Comparison of ENCODE assay signal across 36 mouse cellular contexts in the genomic region with DNA sequence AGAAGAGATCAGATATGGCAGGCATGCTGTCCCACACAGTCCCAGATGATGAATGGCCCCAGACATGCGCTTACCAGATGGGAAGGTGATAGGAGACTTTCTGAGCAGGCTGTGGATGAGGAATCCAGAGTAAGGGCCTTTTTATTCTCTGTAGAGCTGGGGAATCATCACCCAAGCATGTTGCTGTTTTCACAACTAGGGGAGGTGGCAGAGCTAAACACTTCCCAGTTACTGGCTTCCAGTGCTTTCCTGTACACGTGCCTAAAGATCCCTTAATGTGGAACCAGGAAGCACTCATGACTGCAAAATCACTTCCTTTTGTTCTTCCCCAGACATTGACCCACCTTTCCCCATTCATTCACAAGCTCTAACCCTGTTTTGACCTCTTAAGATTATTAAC. TPM values are rescaled to one million over a fixed set of nuclear protein-coding genes. Genes with fewer than 3 reads are reported as not detected.
"Had no signal": no experiment of that assay in that cellular context is flagged by ENCODE, and none has a peak within 500 bp of the region (broad histone marks: within the 10 kb centered on the region; RNA-seq: fewer than 3 reads in every experiment).

Gene Lce3a, minus strand, starts transcription at position 101 of the 400 bp plus-strand sequence.

- ATAC-seq: liver, embryonic 12.5 days; liver, postnatal 0 days; midbrain, embryonic 13.5 days; midbrain, embryonic 15.5 days; midbrain, embryonic 16.5 days had no signal

- H3K36me3 ChIP-seq: limb, embryonic 10.5 days; limb, embryonic 12.5 days; limb, embryonic 13.5 days; limb, embryonic 15.5 days; liver, embryonic 12.5 days; liver, embryonic 13.5 days; liver, embryonic 15.5 days; lung, embryonic 15.5 days; midbrain, embryonic 10.5 days; midbrain, embryonic 12.5 days; midbrain, embryonic 13.5 days; midbrain, embryonic 15.5 days had no signal

- H3K4me1 ChIP-seq: limb, embryonic 10.5 days; limb, embryonic 12.5 days; limb, embryonic 13.5 days; limb, embryonic 15.5 days; liver, embryonic 12.5 days; liver, embryonic 13.5 days; liver, embryonic 15.5 days; lung, embryonic 15.5 days; megakaryocyte, embryonic 14.5 days; midbrain, embryonic 10.5 days; midbrain, embryonic 12.5 days; midbrain, embryonic 13.5 days; midbrain, embryonic 15.5 days had no signal

- H3K27me3 ChIP-seq: limb, embryonic 12.5 days; limb, embryonic 13.5 days; limb, embryonic 15.5 days; liver, embryonic 12.5 days; liver, embryonic 13.5 days; liver, embryonic 15.5 days; lung, embryonic 15.5 days; megakaryocyte, embryonic 14.5 days; midbrain, embryonic 12.5 days; midbrain, embryonic 13.5 days; midbrain, embryonic 15.5 days had no signal

- DNase-seq: left cerebral cortex, postnatal 4 days; liver; liver, embryonic 13.5 days; liver, postnatal 0 days; lung, adult 18-20 months; lung, embryonic 14.5 days; lung, postnatal 10 days; lung, postnatal 14 days; lung, postnatal 36 days; lung, postnatal 4 days; midbrain, embryonic 14.5 days had no signal

- H3K4me2 ChIP-seq: limb, embryonic 12.5 days; limb, embryonic 13.5 days; limb, embryonic 15.5 days; liver, embryonic 11.5 days; liver, embryonic 12.5 days; liver, embryonic 13.5 days; liver, embryonic 15.5 days; lung, embryonic 14.5 days; lung, embryonic 15.5 days; midbrain, embryonic 11.5 days; midbrain, embryonic 12.5 days; midbrain, embryonic 13.5 days; midbrain, embryonic 15.5 days had no signal

- H3K27ac ChIP-seq: left cerebral cortex, adult 2 months; limb, embryonic 10.5 days; limb, embryonic 12.5 days; limb, embryonic 13.5 days; limb, embryonic 15.5 days; liver, embryonic 12.5 days; liver, embryonic 13.5 days; liver, embryonic 14.5 days; liver, embryonic 15.5 days; lung, embryonic 15.5 days; macrophage; midbrain, embryonic 10.5 days; midbrain, embryonic 12.5 days; midbrain, embryonic 13.5 days; midbrain, embryonic 15.5 days had no signal

- H3K9ac ChIP-seq: limb, embryonic 12.5 days; limb, embryonic 13.5 days; limb, embryonic 15.5 days; liver, embryonic 12.5 days; liver, embryonic 13.5 days; liver, embryonic 14.5 days; liver, embryonic 15.5 days; liver, postnatal 0 days; lung, embryonic 14.5 days; lung, embryonic 15.5 days; midbrain, embryonic 12.5 days; midbrain, embryonic 13.5 days; midbrain, embryonic 15.5 days had no signal

- H3K9me3 ChIP-seq: limb, embryonic 10.5 days; limb, embryonic 12.5 days; limb, embryonic 13.5 days; limb, embryonic 15.5 days; liver, embryonic 12.5 days; liver, embryonic 13.5 days; liver, embryonic 15.5 days; lung, embryonic 15.5 days; megakaryocyte, embryonic 14.5 days; midbrain, embryonic 10.5 days; midbrain, embryonic 12.5 days; midbrain, embryonic 13.5 days; midbrain, embryonic 15.5 days had no signal

- H3K4me3 ChIP-seq: left cerebral cortex, adult 2 months; limb, embryonic 10.5 days; limb, embryonic 12.5 days; limb, embryonic 13.5 days; limb, embryonic 15.5 days; liver, embryonic 12.5 days; liver, embryonic 13.5 days; liver, embryonic 15.5 days; lung, embryonic 15.5 days; megakaryocyte, embryonic 14.5 days; midbrain, embryonic 10.5 days; midbrain, embryonic 12.5 days; midbrain, embryonic 13.5 days; midbrain, embryonic 15.5 days; myocyte had no signal

RNA-seq across cellular contexts. Expression of gene Lce3a, which starts in this region (rescaled TPM):
- polyA plus RNA-seq: limb, embryonic 10.5 days; limb, embryonic 11.5 days; limb, embryonic 12.5 days; limb, embryonic 13.5 days; limb, embryonic 14.5 days; limb, embryonic 15.5 days; liver, adult 2 months; liver, embryonic 11.5 days; liver, embryonic 12.5 days; liver, embryonic 13.5 days; liver, embryonic 14.5 days; liver, embryonic 15.5 days; liver, embryonic 16.5 days; liver, postnatal 0 days; lung, embryonic 14.5 days; lung, embryonic 15.5 days; lung, embryonic 16.5 days; macrophage; midbrain, embryonic 10.5 days; midbrain, embryonic 11.5 days; midbrain, embryonic 12.5 days; midbrain, embryonic 13.5 days; midbrain, embryonic 14.5 days; midbrain, embryonic 15.5 days; midbrain, embryonic 16.5 days; midbrain, postnatal 0 days; myocyte had no signal
